Mouse (Mus musculus) stomach, embryonic 14.5 days (tissue): Measurements from ENCODE around the gene Gm20696. TPM values are rescaled to one million over a fixed set of nuclear protein-coding genes. Genes with fewer than 3 reads are reported as not detected.

Experiments
- ATAC-seq: fragments of 200-750 bp; cut with Nextera tagmentation; 2 replicates; pipeline ENCODE4 v1.8.0; 2017; ENCODE audit warnings: low read depth, moderate TSS enrichment; ENCODE audit not compliant: insufficient number of reproducible peaks, insufficient read depth, low FRiP score
- H3K27ac ChIP-seq: fragments of 300-500 bp; sonication (generic); 2 replicates; pipeline ENCODE4 v1.5.1; 2014; ENCODE audit warnings: mild to moderate bottlenecking, low read length, moderate library complexity, mixed read lengths
- H3K27me3 ChIP-seq: fragments of 300-500 bp; sonication (generic); 2 replicates; pipeline ENCODE4 v1.6.1; 2014; ENCODE audit warnings: low read length, control low read depth, mixed read lengths; ENCODE audit not compliant: control insufficient read depth, insufficient read depth
- H3K36me3 ChIP-seq: fragments of 300-500 bp; sonication (generic); 2 replicates; pipeline ENCODE4 v1.6.1; 2014; ENCODE audit warnings: mild to moderate bottlenecking, control low read depth, low read length, moderate library complexity, mixed read lengths; ENCODE audit not compliant: control insufficient read depth, insufficient read depth
- H3K4me1 ChIP-seq: fragments of 300-500 bp; sonication (generic); 2 replicates; pipeline ENCODE4 v1.6.1; 2014; ENCODE audit warnings: low read length, control low read depth, mixed read lengths; ENCODE audit not compliant: control insufficient read depth, insufficient read depth
- H3K4me2 ChIP-seq: fragments of 300-500 bp; sonication (generic); replicated peaks from 2 replicates; pipeline ENCODE4 v1.6.1; 2014; ENCODE audit warnings: low read depth, low read length, control low read depth
- H3K4me3 ChIP-seq: fragments of 300-500 bp; sonication (generic); 2 replicates; pipeline ENCODE4 v1.5.1; 2014; ENCODE audit warnings: low read depth, low read length, control low read depth
- H3K9ac ChIP-seq: fragments of 300-500 bp; sonication (generic); replicated peaks from 2 replicates; pipeline ENCODE4 v1.6.1; 2014; ENCODE audit warnings: low read depth, mild to moderate bottlenecking, control low read depth, low read length, moderate library complexity, mixed read lengths
- H3K9me3 ChIP-seq: fragments of 300-500 bp; sonication (generic); 2 replicates; pipeline ENCODE4 v1.6.1; 2016; ENCODE audit warnings: low read depth, low read length, control low read depth; ENCODE audit not compliant: control insufficient read depth
- WGBS: fragments of 180-500 bp; shearing (Covaris S2); extraction: QIAGEN DNeasy Blood & Tissue Kit; methylation state at CpG from one replicate; pipeline ENCODE4 v1.1.7; 2014; 5-methylcytosine and 5-hydroxymethylcytosine counted together
- polyA plus RNA-seq: library from polyadenylated mRNA; unstranded; fragments of >200 nt; fragmentation: Nextera tagmentation; extraction: Ambion mirVana; gene quantifications from 2 replicates; pipeline ENCODE4 v1.2.1, GENCODE M21; 2014

The Gm20696 gene
- polyA plus RNA-seq, 1 experiment from 2014 or later: 7.0 TPM

- Histone ChIP-seq H3K27me3 (no peaks in the 10 kb centered on the region), H3K4me3 (no peak overlapping the region), H3K27ac (0 out of 2 replicates have a peak overlapping the region, but pooled peaks have one; percentile 6), H3K9me3 (no peaks in the 10 kb centered on the region), H3K36me3 (no peaks in the 10 kb centered on the region), H3K4me2 (no peak overlapping the region), H3K9ac (no peak overlapping the region), H3K4me1 (peaks cover 25% of the 10 kb centered on the region; the same call in 1 of the 2 replicates)
- WGBS: 66% methylated on average over 7 of the region's 7 CpGs
- no peak for ATAC-seq
These were observed 287.4 kb downstream of the Gm20696 start for GRCm38 (mm10) chr6:99378997-99379710.

GRCm38 (mm10) chr6:99377716-99378115 lies 288.9 kb downstream of the Gm20696 start:
- Histone ChIP-seq H3K4me1 (peaks cover 25% of the 10 kb centered on the region; the same call in 1 of the 2 replicates), H3K27ac (no peak overlapping the region), H3K36me3 (no peaks in the 10 kb centered on the region), H3K4me3 (no peak overlapping the region), H3K4me2 (no peak overlapping the region), H3K27me3 (no peaks in the 10 kb centered on the region), H3K9ac (no peak overlapping the region), H3K9me3 (no peaks in the 10 kb centered on the region)
- 70% methylated on average over 4 of the region's 4 CpGs for WGBS
- ATAC-seq: no peak

GRCm38 (mm10) chr6:99377131-99377530 lies 289.5 kb downstream of the Gm20696 start:
- ATAC-seq: no peak
- no peak overlapping the region for H3K9ac ChIP-seq
- WGBS: 58% methylated on average over 2 of the region's 2 CpGs
- H3K27ac ChIP-seq: no peak overlapping the region
- no peaks in the 10 kb centered on the region for H3K36me3 ChIP-seq
- H3K4me2 ChIP-seq: no peak overlapping the region
- no peaks in the 10 kb centered on the region for H3K27me3 ChIP-seq
- no peak overlapping the region for H3K4me3 ChIP-seq
- peaks cover 25% of the 10 kb centered on the region; the same call in 1 of the 2 replicates for H3K4me1 ChIP-seq
- H3K9me3 ChIP-seq: no peaks in the 10 kb centered on the region

GRCm38 (mm10) chr6:99376721-99377120 lies 289.9 kb downstream of the Gm20696 start:
- H3K27me3 ChIP-seq: no peaks in the 10 kb centered on the region
- no peak overlapping the region for H3K4me2 ChIP-seq
- no peaks in the 10 kb centered on the region for H3K36me3 ChIP-seq
- H3K9me3 ChIP-seq: no peaks in the 10 kb centered on the region
- H3K4me3 ChIP-seq: no peak overlapping the region
- no peak for ATAC-seq
- peaks cover 25% of the 10 kb centered on the region; the same call in 1 of the 2 replicates for H3K4me1 ChIP-seq
- WGBS: 76% methylated on average over 8 of the region's 8 CpGs
- no peak overlapping the region for H3K27ac ChIP-seq
- no peak overlapping the region for H3K9ac ChIP-seq

GRCm38 (mm10) chr6:99375865-99376264 lies 290.7 kb downstream of the Gm20696 start:
- no peak overlapping the region for H3K9ac ChIP-seq
- H3K4me2 ChIP-seq: no peak overlapping the region
- peaks cover 25% of the 10 kb centered on the region; the same call in 1 of the 2 replicates for H3K4me1 ChIP-seq
- no peak overlapping the region for H3K4me3 ChIP-seq
- peak overlapping the region; percentile 35; the same call in 1 of the 2 replicates for H3K27ac ChIP-seq
- 66% methylated on average over 6 of the region's 6 CpGs for WGBS
- H3K9me3 ChIP-seq: no peaks in the 10 kb centered on the region
- no peaks in the 10 kb centered on the region for H3K27me3 ChIP-seq
- ATAC-seq: no peak
- no peaks in the 10 kb centered on the region for H3K36me3 ChIP-seq

- Histone ChIP-seq H3K4me2 (no peak overlapping the region), H3K9me3 (no peaks in the 10 kb centered on the region), H3K9ac (no peak overlapping the region), H3K27me3 (no peaks in the 10 kb centered on the region), H3K36me3 (no peaks in the 10 kb centered on the region), H3K4me1 (peaks cover 25% of the 10 kb centered on the region; the same call in 1 of the 2 replicates), H3K27ac (peak overlapping the region; percentile 35; the same call in 1 of the 2 replicates), H3K4me3 (no peak overlapping the region)
- WGBS: 60% methylated on average over 4 of the region's 4 CpGs
- no peak for ATAC-seq
These were observed 291.2 kb downstream of the Gm20696 start for GRCm38 (mm10) chr6:99375376-99375775.

GRCm38 (mm10) chr6:99374448-99375271 lies 291.9 kb downstream of the Gm20696 start:
- no peak for ATAC-seq
- Histone ChIP-seq H3K27ac (no peak overlapping the region), H3K9ac (no peak overlapping the region), H3K36me3 (no peaks in the 10 kb centered on the region), H3K4me3 (no peak overlapping the region), H3K4me1 (peaks cover 25% of the 10 kb centered on the region; the same call in 1 of the 2 replicates), H3K4me2 (no peak overlapping the region), H3K9me3 (no peaks in the 10 kb centered on the region), H3K27me3 (no peaks in the 10 kb centered on the region)
- 59% methylated on average over 19 of the region's 19 CpGs for whole genome bisulfite sequencing

- Histone ChIP-seq H3K27ac (no peak overlapping the region), H3K4me3 (no peak overlapping the region), H3K36me3 (no peaks in the 10 kb centered on the region), H3K27me3 (no peaks in the 10 kb centered on the region), H3K9ac (no peak overlapping the region), H3K4me1 (peaks cover 19% of the 10 kb centered on the region; the same call in 1 of the 2 replicates), H3K9me3 (no peaks in the 10 kb centered on the region), H3K4me2 (no peak overlapping the region)
- ATAC-seq: no peak
- WGBS: 65% methylated on average over 5 of the region's 5 CpGs
These were observed 294.2 kb downstream of the Gm20696 start for GRCm38 (mm10) chr6:99372427-99372826.
